Mouse (Mus musculus) CD8-positive naive resting alpha-beta T cell, adult 2 months (primary cell): Measurements from ENCODE around the gene Tdgf1.

Experiments used
- DNase-seq, 2 experiments: peaks; one replicate each; pipeline ENCODE4 v3.0.0; 2022; ENCODE audit warnings: low read depth in 2 of 2, low spot score in 2 of 2

The Tdgf1 gene

GRCm38 (mm10) chr9:110945926-110946325 is at the start of gene Tdgf1:
Gene Tdgf1, minus strand, starts transcription at chr9:110946158.
- no peak for DNase-seq

DNA sequence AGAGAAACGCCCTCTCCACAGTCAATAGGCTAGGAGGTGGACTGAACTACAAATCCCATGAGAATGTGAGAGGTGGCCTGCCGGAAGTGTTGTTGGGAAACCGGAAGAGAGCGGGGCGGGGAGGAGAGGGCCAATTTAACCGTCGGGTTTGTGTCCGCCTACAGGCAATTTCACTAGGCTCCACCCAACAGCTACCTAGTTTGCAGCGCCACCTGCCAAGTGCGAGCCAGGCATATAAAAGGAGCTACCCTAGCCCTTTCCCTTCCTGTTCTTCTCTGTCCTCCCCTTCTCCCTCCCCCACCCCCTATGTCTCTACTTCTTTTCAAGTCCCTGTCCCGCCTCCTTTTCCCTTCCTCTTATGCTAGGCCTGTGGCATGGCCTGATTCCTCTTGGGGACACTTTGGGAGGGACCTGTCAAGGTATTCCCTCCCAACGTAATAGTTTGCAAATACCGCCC is 48.8 kb upstream of the Tdgf1 start:
- DNase-seq, result peak; percentile 55 to 64

GRCm38 (mm10) chr9:110993281-110993709 is 47.3 kb upstream of the Tdgf1 start:
- no peak for DNase-seq

DNA sequence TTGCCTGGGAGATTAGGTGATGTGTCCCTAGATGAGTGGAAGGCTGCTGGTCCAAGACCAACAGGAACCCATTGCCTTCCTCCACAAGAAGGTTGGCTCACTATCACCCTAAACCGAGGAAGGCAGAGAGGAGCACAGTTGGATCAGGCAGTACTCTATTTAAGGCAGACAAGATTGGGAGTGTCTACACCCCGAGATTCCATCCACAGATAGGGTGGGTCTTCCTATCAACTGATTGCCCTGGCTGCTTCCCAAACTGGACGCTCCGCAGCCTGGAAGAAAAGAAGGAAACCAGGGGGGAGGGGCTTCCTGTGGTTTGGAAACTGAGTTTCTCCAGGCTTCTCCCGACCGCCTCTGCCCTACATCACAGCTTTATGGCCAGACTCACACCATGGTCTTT is 44.2 kb upstream of the Tdgf1 start, which contains the start of gene Rtp3:
Gene Rtp3 (minus strand): TSS at position 380 of the 400 bp plus-strand sequence.
- DNase-seq, result no peak

DNA sequence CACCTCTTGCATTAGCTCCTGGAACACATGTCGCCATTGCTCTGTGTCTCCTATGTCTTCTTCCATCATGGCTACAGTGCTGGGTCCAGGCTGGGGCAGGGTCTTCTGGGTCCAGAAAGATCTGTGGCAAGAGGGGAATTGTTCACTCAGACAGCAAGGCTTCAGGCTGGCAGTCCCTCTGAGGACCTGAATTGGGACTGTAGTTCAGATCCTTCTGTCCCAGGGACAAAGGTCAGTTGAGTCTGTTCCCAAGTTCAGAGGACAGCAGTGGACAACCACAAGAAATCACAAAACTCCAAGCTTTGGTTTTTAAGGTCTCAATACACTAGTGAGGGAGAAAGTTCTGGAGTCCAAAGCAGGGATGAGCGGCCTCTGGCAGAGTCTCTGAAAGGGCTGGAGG is 43.6 kb upstream of the Tdgf1 start:
- DNase-seq, result no peak

DNA sequence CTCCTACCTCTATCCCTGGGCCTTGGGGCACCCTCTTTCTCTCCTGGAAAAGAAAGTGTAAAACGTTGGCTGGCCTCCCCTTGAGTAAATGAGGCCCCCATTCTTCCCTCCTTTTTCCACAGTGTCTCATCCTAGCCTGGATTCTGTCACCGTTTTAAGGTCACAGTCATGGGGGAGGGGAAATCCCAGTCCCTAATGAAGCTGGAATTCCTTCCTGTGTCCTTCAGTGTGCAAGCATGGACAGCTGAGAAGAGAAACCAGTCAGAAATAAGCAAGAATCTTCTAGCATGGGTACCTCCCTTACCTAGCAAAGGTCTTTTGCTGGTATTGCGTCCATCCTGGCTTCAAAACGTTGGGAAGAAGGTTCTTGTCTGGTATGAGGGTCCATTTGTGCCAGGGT is 43.2 kb upstream of the Tdgf1 start:
- no peak for DNase-seq

DNA sequence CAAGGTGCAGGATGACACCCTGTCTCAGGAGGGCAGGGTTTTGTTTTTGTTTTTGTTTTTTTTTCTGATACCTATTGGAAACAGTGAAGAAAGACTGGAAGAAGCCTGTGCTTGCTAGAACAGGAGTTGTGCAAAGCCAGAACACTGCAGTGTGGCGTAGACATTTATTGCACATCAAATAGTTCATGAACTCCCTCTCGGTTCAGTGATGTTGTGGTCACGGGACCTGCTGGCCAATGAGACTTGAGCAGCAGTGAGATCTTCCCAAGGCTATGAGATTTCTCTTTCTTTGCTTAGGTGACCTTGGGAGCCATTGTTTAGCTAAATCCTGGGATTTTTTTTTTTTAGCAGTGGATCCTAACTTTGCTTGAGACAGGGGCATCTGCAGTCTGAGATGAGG is 42.1 kb upstream of the Tdgf1 start:
- DNase-seq, result no peak

DNA sequence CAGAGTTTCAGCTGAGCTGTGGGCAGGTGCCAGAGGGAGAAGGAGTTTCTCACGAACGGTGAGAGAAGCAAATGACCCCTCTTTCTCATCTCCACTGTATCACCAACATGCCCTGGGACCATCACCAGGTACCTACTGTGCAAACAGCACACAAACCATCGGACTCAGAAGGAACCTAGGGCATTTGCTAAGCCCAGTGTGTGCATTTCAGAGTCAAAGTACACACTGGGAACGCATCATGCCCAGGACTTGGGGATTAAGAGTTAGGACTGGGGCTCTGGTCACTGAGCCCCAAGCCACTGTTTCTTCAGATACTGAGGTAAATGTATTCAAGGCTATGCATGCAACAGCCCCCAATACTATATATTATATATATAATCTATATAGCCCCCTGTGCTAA is 41.4 kb upstream of the Tdgf1 start:
- no peak for DNase-seq

DNA sequence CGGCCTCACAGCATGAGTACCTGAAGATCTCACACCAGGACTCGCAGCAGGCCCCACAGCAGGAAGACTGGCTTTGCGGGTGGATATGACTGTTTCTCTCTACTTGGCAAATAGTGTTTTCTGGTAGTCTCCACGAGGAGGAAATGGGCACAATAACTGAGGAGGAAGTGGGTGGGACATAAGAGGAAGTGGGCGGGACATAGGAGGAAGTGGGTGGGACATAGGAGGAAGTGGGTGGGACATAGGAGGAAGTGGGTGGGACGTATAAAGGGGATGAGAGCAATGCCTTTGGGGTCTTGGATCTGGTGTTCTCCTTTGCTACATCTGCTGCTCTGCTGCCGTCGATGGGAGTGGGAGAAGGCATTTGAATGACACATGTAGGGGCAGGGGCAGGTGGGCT is 40.0 kb upstream of the Tdgf1 start:
- no peak for DNase-seq

- DNase-seq, result no peak
Observed at GRCm38 (mm10) chr9:110985541-110985940, 39.6 kb upstream of the Tdgf1 start.

DNA sequence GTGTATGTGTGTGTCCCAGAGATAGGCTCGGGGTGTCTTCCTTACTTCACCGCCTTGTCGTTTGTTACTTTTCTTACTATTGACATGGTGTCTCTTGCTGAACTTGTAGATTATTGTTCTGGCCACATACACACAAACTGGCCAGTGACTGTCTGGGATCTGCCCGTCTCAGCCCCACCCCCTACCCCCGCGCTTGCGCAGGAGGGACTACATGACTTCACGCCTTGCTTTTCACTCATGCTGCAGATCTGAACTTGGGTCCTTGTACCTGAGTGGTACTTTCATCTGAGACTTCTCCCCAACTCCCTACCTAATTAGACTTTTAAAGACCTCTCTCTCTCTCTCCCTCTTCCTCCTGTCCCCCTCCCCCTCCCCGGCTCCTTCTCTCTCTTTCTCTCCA is 38.1 kb upstream of the Tdgf1 start:
- no peak for DNase-seq

DNA sequence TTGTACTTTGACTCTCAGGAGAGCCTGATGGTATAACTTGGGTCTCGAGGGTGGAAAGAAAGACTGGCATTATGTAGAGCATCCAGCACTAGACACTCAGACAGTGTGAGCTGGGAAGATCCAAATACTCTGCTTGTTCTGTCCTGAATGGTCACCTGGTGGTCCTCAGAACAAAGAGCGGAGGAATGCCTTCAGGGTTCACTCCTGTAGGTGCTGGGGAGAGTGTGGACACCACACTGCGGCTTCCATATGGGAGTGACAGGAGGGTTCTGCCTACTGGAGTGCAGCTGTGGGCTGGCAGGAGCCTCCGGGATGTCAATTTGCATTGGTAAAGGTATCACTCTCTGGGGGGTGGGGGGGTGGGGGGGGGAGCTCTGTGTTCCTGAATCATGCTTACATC is 36.4 kb upstream of the Tdgf1 start:
- no peak for DNase-seq

GRCm38 (mm10) chr9:110979411-110979810 is 33.5 kb upstream of the Tdgf1 start:
- no peak for DNase-seq

DNA sequence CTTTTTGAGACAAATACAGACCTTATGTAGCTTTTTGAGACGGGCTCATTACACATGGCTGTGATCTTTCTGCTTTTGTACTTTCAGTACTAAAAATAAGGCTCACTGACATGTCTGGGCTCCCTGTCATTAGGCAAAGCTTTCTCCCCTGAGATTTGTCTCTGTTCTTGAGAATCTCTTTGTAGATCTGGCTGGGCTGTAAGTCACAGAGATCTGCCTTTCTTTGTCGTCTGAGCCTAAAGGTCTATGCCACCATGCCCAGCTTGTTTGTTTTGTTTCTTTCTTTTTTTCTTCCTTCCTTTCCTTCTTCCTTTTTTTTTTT is 19.9 kb upstream of the Tdgf1 start:
- DNase-seq, result no peak

- DNase-seq, result peak in 1 of 2 experiments; percentile 8
Observed at GRCm38 (mm10) chr9:110965062-110965909, 19.3 kb upstream of the Tdgf1 start.

DNA sequence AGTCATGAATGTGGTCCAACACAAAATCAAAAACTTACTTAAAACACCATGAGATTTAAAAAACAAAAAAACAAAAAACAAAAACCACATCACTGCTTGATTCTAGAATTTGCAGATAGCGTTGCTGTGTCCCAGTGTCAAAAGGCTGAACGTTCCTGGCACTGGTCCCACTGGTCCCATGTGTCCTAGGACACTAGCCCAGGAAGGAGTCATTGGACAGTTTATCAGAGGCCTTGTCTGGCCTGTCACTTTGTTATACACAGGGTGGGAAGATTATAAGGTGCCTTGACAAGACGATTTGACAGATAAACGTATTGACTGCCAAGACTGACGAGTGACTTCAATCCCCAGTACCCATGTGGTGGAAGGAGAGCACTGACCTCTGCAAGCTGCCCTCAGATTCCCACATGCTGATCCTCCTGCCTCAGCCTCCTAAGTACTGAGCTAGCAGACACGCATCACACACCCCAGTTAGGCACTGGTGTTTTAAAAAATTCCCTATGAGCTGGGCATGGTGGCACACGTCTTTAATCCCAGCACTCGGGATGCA is 17.7 kb upstream of the Tdgf1 start:
- no peak for DNase-seq

- DNase-seq, result no peak
Observed at GRCm38 (mm10) chr9:110961386-110961785, 15.4 kb upstream of the Tdgf1 start.

DNA sequence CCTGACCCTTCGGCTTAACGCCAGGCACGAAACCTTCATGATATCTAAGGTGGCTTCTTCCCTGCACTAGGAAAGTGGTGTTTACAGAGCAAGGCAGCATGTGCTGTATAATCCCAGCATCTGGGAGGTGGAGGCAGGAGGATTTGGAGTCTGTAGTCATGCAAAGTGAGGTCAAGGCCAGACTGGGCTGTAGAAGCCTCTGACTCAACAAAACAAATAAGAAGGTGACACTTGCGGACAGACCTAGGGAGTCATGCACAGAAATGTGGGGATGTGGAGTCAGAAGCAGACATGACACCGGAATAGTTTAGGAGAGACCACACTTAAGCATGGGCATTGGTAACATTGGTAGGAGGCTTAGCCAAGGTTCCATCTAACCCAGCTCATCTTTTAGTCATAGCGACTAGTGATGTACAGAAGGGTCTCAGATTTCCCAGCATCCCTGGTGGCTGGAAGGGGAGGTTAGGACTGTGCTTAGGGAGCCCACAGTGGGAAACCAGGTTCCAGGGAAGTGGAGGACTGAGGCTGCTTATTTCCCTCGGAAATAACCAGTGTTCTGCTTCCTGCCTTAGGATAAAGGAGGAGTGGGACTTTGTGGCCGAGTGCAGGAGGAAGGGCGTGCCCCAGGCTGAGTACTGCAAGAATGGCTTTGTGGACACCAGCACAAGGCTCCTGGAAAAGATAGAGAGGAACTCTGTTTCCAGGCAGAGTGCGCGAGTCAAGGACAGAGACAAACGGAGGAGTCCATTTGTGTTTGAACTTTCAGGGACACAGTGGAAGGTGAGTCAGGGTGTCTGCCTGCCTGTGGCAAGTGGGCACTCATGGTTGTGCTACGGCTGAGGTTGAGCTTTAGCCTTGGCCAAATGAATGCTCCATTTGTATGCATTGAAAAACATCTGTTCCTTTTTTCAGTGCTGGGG is 14.5 kb upstream of the Tdgf1 start:
- DNase-seq, result no peak

- DNase-seq, result no peak
Observed at GRCm38 (mm10) chr9:110959669-110960068, 13.7 kb upstream of the Tdgf1 start.

DNA sequence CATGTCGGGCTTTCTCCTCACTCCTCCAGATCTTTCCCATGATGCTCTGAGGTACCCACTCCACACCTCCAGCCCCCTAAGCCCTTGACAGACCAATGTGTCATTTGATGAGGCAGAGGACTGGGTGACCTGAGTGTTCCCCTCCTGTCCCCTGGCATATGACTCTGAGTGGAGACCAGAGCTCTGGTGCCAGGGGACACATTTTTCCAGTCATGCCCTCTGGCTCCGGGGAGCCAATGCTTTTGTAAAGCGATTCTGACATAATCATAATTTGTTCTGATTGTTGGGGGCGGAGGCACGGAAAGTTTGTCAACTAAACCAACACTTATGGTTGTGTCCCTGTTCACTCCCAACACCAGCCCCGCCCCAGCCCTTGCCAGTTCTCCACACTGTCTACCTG is 10.0 kb upstream of the Tdgf1 start:
- DNase-seq, result no peak

DNA sequence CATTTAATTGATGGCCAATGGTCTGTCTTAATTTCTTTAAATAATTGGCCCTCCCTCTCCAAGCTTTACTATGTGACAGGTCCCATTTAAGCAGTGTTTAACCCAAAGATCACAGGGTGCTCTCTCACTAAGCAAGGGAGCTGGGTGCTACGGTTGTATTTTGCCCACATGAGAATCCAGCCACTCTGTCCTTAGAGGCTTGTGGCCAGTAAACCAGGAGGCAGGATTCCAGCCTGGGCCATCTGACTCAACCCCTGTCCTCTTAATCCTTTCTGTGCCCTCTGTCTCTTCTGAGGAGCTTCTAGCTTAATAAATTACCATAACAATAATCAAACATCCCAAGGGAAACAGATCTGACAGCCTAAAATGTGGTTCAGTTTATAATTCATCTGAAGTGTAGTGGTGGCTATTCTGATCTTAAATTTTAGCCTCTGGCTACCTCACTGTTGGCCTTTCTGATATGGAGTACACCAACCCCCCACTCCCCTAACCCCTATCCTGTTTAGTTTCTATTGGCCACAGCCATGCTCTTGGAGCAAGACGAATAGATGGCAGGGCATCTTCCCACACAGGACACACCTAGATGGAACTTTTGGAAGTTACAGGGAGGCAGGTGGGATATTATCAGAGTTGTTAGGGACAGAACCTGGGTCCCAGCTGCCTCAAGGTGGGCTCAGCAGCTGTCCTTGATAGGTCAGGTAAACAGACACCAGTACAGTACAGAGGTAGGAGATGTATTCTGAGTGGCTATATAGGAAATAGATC is 8.9 kb upstream of the Tdgf1 start:
- DNase-seq, result no peak
